Mouse (Mus musculus) fat pad, adult 2 months (tissue): Measurements from ENCODE around the gene Nkd1.

Source experiments
- DNase-seq: peaks from one replicate; pipeline ENCODE4 v3.0.0-alpha.2; 2011; ENCODE audit warnings: low read depth, low spot score; ENCODE audit errors: extremely low read depth

The Nkd1 gene

DNA sequence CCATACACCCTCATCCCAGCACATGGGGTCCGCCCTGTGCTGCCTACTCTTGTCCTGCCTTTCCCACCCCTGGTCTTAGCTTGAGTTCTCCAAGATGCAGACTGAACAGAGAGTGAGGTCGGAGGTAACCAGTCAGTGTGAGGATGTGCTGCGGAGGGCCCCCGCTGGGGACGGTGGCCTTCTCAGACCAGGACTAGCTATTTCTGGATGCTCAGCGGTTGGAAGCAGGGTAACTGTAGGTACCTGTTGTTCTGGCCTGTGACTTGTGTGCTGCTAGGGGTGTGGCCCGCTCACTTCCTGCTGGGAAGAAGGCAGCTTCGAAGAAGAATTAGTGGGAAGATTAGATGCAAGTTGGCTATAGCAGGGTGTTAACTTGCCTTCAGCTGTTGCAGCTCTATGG lies 87.9 kb downstream of the Nkd1 start:
- DNase-seq: no peak

DNA sequence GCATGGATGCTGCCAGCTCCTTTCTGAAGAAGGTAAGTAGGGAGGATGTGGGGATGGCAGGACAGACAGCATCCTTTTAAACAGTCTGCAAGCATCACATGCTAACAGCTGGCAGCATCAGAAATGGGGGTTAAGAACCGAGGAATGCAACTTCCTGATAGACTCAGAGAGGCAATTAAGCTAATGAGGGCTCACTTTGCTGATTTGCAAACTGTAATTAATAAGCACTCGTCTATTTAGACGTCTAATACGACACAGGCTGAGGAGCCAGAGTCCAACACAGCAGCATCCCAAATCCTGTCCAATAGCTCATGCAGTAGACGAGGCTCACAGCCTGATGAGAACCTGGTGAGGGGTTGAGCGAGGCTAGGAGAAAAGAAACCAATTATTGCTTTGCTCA lies 89.1 kb downstream of the Nkd1 start:
- DNase-seq: no peak

DNA sequence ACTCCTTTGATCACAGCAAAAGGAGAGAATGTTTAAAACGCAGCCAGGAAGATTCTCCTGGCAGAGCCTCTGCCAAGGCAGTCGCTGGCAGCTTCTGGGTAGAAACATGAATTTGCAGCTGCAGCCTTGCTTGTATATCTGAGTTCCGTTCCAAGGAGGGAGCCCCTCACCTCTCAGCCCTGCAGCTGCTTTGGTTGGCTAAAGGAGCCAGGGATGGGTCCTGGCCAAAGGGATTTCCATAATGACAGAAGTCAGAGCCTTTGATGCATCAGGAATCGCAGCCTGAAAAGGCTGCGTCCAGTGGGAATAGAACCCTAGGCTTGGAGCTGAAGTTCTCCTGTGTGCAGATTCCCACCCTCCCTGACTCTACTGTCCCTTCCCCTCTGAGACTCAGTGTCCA lies 93.8 kb downstream of the Nkd1 start:
- no peak for DNase-seq

DNA sequence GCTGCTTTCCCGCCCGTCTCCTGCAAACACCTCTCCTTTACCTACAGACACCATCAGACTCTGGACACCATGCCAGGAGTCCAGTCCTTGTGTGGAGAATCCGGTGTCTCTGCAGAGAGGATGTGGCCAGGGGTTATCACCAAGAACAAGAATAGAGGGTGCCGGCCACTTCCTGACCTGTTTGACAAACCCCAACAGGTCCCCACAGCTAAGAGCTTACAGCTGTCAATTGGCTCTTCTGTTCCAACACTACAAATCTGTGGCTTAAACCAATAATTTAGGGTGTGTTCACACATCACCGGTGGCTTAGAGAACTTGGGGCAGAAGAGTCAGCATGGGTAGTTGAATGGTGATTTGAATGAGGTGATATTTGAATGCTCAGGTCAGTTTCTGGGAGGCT lies 97.5 kb downstream of the Nkd1 start:
- no peak for DNase-seq

DNA sequence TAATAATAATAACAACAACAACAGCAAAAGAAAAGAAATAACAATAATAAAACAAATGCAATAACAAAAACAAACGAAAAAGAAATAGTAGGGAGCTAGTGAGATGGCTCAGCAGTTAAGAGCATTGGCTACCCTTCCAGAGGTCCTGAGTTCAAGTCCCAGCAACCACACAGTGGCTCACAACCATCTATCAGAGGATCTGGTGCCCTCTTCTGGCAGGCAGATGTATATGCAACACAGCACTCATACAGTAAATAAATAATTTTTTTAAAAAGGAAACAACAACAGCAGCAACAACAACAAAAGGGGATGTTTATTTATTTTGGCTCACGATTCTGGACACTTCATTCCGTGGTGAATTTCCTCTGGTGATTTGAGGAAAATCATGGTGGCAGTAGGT lies 98.4 kb downstream of the Nkd1 start:
- DNase-seq: no peak

DNA sequence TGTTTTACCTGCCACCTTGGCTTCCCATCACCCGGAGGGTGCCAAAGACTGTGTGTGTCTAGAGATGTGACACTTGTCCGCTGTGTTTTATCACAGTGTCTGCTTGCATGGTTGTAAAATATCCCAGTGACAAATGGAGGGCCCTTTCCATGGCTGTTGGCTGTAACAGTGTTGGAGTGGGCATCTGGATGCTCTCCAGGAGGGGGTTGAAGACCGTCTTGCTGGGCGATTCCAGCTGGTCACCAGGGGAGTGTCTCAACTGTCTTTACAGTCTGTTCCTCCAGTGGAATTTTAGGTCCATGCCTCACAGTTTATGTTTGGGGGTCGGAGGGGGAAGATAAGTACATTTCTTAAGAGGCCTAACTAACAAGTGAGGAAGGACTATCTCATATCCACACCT lies 99.8 kb downstream of the Nkd1 start:
- DNase-seq: no peak

DNA sequence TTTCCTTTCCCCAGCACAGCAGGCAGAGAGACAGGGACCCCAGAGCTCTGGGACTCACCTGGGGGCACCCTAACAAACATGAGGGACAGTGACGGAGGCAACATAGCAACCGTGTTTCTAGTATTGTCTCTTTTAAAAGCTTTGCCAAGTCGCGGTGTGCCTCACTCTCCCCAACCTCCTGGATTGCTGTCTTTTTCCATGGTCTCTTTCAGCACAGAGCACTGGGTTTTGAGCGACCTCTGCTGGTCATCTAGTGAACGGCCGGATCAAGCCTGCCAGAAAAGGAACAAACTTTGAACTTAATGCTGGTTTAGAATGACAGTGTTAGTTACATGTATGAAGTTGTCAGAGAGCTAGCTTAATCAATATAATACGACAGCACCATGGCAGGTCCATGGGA lies 100.3 kb downstream of the Nkd1 start:
- no peak for DNase-seq

DNA sequence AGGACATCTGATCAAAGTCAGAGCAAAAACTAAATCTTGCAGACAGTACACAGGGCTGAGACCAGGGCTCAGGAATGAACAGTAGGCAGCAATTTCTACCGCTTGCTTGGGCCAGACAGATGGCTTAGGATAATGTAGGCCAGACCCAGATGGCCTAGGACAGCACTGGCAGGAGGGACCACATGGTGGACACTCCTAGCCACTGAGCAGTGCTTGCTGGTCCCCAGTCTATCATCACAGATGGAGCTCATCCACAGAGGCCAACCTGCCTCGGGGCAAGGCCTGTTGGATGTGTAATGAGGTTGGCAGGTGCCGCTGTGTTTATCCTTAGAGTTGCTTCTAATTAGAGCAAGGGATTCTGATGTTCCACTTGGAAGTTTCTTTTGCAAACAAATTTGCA lies 102.2 kb downstream of the Nkd1 start:
- DNase-seq: no peak

DNA sequence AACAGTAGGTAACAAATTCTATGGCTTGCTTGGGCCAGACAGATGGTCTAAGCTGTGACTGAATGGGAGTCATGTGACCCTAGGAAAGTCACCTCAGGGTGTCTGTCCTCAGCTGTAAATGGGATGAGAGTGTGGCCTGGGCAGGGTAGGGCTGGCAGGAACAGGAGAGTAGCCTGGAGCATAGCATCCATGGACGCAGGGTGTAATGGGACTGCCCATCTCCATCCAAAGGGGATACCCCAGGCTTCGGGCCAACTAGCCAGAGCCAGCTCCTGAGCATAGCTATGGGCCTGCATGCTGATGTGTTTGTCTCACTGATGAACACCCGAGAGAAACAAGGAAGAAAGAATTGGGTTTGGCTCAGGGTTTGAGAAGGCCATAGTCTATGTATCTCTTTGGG lies 103.1 kb downstream of the Nkd1 start:
- no peak for DNase-seq

DNA sequence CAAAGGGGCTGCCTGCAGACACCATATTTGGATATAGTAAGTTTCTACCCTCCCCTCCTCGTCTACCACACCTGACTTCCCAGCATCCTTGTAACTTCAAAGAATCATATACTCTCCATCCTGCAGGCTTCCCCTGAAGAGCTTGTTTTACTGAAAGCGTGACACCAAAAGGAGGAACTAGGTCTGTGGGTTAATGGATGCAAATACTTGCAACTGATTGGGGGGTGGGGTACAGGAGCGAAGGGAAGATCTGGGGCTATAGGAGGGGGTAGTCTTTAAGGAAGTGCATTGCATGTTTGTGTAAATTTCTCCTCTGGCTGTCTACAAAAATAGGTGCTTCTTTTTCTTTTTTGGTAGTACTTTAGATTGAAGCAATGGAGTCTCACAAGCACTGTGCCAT lies 105.3 kb downstream of the Nkd1 start:
- no peak for DNase-seq

DNA sequence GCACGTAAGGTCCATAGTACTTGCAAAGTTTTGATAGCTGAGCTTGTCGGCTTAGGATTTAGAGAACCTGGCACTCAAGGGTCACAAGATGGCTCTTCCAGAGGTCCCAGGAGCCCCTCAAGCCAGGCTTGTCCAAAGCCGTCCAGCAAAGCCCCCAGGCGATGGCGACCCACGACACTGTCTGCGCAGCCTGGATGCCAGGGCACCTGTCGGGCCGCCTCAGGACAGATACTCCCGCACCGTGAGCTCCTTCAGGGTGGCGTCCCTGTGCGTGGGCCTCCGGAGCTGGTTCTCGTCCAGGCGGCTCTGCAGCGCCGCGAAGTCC lies 105.7 kb downstream of the Nkd1 start:
- no peak for DNase-seq

DNA sequence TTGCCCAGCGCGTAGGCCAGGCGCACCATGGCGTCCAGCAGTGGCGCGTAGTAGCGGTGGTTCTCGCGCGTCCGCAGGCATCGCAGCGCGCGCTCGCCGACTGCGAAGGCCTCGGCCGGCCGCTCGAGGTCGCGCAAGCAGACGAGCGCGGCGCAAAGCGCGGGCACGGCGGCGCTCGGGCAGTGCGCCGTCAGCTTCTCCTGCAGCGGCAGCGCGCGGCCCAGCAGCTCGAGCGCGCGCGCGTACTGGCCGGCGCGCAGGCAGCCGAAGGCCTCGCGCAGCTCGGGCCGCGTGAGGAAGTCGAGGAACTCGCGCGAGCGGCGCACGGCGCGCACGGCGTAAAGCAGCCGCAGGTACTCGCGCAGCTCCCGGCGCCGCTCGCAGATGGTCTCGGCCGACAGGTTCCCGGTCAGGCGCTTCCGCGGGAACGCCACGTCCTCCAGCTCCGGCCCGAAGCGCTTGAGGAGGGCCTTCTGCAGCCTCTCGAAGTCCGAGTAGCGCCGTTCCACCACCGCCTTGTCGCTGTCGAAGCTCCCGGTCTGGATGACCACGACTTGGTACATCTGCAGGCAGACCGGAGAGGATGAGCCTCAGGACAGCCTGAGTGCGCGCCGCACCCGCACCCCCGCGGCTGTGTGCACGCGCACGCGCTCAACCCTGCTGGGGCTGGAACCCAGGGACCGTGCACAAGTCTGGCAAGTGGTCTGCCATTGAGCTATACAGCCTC lies 106.3 kb downstream of the Nkd1 start:
- DNase-seq: no peak

DNA sequence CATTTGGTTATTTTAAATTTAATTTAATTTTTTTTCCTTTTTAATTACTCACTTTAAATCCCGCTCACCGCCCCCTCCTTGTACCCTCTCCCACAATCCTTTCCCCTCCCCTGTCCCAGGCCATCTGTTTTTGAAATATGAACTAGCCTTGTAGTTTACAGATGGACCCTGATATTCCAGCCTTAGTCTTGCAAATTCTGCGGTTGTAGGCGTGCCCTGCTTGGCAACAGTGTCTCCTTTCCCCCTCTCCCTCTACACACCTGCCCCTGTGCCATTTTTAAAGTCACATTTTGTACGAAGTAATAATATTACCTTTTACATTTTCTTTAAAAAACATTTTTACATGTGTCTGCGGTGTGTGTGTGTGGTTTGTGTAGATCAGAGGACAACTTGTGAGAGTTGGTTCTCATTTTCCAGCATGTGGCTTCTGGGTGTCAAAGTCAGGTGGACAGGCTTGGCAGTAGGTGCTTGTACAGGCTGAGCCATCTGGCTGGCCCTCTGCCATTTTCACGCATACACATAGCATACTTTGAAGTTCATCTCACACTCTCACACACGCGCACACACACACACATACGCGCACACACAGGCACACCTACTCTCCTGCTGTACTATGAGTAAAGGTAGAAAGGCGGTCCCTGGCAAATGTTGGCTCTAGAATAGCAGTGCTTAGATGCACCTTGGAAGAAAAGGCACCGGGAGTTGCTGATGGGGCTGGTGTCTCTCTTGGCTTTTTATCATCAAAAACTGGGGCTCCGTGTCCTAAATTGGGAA lies 107.0 kb downstream of the Nkd1 start:
- no peak for DNase-seq

DNA sequence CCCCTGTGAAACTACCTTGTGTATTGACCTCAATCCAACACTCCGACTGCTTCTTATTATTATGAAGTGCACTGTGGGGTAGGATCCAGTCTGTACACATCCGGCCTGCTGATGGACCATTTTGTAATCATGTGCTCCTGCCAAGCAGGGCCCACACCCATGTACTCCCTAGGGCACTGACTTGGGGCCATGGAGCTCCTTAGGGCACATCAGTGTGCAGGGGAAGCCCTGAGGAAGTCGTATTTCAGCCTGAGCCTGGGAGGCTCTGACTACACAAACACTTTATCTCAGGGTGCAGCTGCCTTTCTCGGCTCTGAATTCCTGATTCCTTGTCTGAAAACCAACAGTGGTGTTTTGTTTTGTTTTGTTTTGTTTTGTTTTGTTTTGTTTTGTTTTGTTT lies 109.1 kb downstream of the Nkd1 start:
- no peak for DNase-seq

DNA sequence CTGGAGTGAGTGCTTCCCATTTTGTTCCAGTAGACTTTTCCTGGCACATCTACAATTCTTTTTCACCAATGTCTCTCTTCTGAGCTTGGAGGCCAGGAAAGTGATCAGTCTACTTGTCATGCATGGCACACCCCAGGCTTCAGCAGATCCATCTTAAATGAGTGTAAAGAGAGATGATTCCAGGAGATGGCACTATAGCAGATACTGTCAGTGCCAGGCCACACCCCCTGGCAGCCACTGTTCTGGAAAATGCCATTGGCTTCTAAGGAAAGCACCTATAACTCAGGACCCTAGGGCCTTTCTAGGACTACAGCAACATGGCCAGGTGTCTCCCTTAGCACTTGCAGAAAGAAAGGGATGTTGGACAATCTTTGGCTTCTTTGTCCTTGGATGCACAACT lies 109.9 kb downstream of the Nkd1 start:
- no peak for DNase-seq

DNA sequence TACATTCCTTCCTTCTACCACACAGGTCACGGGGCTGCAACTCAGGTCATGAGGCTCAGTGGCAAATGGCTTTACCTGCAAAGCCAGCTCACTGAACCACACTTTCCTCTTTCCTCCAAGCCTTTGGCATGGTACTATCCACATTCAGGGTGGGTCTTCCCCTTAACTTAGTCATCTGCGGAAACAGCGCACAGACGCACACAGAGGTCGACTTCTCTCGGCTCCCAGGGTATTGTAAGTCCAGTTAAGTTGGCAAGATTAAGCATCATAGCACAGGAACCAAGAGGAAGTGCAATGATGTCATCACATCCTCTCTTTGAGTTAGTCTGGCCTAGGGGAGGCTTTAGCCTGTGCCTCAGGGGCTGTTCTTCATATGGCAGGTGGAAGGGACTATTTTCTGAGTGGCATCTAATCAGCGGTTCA lies 112.2 kb downstream of the Nkd1 start:
- no peak for DNase-seq

DNA sequence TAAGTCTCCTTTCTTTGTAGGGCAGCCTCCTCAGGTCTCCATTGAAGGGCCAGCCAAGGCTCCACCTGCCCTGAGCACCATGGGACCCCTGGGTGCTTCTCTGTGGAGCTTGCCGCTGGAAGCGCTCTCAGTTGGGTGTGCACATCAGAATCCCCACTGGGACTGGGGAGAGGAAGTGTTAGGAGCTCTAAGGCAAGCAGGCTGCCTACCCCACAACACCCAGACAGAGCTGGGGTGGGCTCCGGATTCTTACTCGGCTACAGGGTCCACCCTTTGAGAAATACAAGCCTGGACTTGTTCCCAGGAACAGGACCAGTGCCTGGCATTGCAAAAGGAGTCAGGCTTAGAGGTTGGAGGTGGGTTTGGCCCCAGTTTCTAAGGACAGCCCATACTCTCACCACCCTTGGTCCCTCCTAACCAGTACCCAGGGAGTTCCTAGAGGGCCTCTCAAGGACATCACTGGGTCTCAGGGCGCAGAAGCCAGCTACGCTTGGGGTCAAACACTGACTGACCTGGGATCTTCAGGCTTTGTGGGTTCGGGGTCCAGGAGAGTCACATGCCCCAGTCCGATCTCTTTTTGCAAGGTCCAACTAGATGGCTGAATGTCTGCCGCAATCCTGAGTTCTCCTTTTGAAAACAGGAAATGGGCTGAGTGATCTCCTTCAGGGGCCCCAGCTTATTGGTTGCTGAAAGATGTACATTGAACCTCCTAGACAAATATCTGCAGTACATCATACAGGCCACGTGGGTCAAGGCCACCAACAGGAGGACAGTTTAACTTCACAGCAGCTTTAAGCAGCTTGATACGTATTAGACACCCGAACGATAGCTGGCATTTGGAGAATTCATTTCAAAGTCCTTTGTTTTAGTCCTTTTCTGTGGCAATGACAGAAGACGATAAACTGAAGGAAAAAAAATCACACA lies 114.6 kb downstream of the Nkd1 start, which contains the start of gene Snx20:
Gene Snx20 (minus strand): TSS at position 655 of the 924 bp plus-strand sequence.
- DNase-seq: no peak

DNA sequence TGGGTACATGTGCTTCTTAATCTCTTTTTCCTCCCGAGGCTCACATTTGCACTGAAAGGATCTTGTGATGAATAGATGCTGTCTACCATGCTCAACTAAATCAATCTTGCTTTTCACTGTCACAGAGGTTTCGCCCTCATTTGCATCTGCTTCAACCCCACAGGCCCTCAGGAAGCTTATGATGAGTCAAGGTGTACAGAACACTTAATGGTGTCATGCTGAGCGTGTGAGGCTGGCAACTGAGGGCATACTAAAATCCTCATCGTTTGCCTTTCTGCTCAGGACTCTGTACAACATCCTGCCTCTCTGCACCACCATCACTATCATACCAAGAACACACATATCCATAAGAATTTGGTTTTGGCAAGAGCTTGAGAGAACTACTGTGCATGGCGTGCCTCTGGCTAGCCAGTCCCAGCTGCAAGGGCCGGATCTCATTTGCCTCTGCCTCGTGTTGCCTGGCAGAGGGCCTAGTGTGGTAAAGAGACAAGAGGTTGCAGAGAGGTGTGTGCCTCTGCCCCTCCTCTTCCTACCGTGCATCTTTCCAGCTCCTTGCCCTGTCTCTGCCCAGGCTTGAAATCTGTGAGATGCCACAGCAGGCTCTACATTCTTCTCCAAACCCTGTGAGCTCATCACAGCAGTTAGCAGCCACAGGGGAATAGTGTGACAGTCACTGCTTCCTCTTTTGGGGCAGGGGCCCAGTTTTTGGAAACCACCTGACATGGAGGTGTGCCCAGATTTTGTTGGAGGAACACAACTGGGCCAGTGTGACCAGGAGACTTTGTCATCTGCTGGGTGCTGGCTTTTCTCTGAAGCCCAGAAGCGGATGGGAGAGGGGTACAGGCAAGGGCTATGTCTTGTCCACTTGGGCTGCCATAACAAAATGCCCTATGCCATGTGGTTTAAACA lies 116.2 kb downstream of the Nkd1 start:
- DNase-seq: no peak

DNA sequence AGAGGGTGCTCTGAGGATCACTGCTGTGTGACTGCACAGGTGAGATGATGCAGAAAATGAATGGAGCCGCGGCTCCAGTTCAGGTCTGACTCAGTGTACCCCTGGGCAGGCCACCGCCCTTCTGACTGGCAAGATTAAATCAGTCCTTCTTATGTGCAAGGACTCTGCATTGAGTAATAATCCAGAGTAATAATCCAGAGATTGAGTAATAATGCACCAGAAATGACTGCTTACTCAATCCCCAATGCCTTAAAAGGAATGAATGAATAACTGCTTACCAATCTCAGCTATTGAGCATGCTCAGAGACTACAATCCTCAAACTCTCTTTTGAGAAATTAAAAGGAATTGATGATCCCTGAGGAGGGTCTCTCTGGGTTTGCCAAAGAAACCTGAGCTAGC lies 117.8 kb downstream of the Nkd1 start:
- peak; percentile 77 for DNase-seq

DNA sequence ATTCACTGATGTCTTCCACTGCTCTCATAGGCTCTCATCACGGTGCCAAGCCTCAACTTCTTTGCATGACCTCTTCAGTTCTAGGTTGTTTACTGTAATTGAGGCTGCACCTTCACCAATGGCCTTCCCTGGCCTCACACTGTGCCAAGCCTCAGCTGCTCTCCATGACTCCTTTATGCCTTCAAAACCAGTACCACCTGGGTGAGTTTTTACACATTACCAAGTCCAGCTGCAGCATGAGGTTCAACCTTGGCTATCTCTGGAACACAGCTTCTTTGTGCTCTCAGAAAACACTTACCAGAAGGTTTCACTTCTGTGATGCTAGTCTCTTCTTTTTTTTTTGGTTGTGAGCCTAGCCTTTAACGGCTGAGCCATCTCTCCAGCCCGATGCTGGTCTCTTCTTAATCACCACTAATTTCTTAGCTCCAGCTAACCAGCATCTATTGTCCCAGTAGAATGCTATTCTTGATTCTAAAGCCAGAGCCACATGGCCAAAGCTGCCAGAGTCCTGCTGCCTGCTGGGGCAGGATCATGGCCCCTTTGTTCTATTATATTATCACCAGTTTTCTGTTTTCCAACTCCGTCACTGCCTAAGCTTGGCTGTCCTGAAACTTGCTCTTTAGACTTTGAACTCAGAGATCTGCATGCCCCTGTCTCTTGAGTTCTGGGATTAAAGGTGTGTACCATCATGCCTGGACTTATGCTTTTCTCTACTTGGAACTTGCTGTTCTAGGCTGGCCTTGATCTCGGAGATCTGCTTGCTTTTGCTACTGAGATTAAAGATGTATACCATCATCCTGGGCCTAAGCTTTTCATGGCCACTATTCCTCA lies 121.8 kb downstream of the Nkd1 start:
- no peak for DNase-seq
